ENCODE assay signal across 8 mouse cellular contexts in the genomic region with DNA sequence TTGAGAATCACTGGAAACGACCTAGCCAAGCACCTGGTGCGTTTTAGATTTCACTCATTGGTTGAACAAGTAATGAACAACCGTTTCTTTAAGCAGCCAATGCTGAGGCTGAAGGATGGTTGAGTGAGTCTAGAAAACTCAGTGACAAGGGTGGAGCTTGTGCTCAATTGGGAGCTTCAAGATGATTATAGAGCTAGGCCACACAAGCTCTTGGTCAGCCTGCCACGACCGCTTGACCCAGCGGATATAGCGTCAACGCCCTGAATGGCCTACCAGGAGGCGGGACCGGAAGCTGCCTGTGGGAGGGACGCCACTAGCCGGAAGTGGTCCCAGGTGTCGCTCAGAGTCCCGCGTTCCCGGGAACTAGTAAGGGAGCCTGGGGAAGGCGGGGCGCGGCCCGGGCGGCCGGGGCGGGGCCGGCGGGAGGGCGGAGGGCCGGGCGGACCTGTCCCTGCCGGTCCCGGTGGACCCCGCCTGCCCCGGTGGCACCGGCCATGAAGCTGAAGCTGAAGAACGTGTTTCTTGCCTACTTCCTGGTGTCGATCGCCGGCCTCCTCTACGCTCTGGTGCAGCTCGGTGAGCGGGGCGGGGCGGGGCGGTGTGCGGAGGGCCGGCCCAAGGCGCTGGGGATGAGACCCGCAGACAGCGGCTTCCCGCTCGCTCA. TPM values are rescaled to one million over a fixed set of nuclear protein-coding genes. Genes with fewer than 3 reads are reported as not detected.
DNase-seq lines count a peak whose midpoint lies in the region; ATAC-seq and TF ChIP-seq lines count a peak whose summit lies in the region.

A gene (plus strand): TSS at position 302 of the 664 bp plus-strand sequence.

- H3K9me3 ChIP-seq in hindbrain, embryonic 12.5 days (replicated peaks) = no peaks in the 10 kb centered on the region
- H3K9me3 ChIP-seq in lung, postnatal 0 days (ENCODE audit: low read length) = no peaks in the 10 kb centered on the region

- H3K9ac ChIP-seq in hindbrain, embryonic 12.5 days = peak within 1 kb of the TSS; percentile 77
- H3K9ac ChIP-seq in lung, postnatal 0 days (replicated peaks; ENCODE audit: low read depth) = peak within 1 kb of the TSS; percentile 77

- peaks cover 13% of the 10 kb centered on the region; the same call in 1 of the 2 replicates for H3K4me1 ChIP-seq in hindbrain, embryonic 12.5 days
- H3K4me1 ChIP-seq in lung, postnatal 0 days (ENCODE audit: insufficient read depth, low read depth, low read length) = peaks cover 7% of the 10 kb centered on the region; the same call in 1 of the 2 replicates

- no peak for TF ChIP-seq EP300 in lung, postnatal 0 days (IDR thresholded peaks at IDR 0.05)

- TF ChIP-seq CTCF in Patski (IDR thresholded peaks at IDR 0.05) = no peak
- TF ChIP-seq CTCF in lung, postnatal 0 days (IDR thresholded peaks at IDR 0.05) = no peak

- H3K4me3 ChIP-seq in hindbrain, embryonic 12.5 days = peak within 1 kb of the TSS; percentile 69
- H3K4me3 ChIP-seq in lung, postnatal 0 days (ENCODE audit: low read depth, low read length) = peak within 1 kb of the TSS; percentile 74

- H3K27ac ChIP-seq in hindbrain, embryonic 12.5 days = peak within 1 kb of the TSS; percentile 82
- peak within 1 kb of the TSS; percentile 91 for H3K27ac ChIP-seq in lung, postnatal 0 days (ENCODE audit: low read length)

- CTCF ChIA-PET in Patski (lab: Charles Lee) = interaction anchor here (1.3 to 1.6 kb wide), 5 partner anchors 16 to 190 kb away, joined by 3 to 5 read pairs (median 3); no protein-coding TSS in a partner anchor

- no peaks in the 10 kb centered on the region for H3K27me3 ChIP-seq in Patski
- H3K27me3 ChIP-seq in hindbrain, embryonic 12.5 days = no peaks in the 10 kb centered on the region
- H3K27me3 ChIP-seq in lung, postnatal 0 days (replicated peaks; ENCODE audit: insufficient read depth, low read length) = no peaks in the 10 kb centered on the region

- ATAC-seq in Patski = peak; percentile 98
- ATAC-seq in hindbrain, embryonic 12.5 days (ENCODE audit: low FRiP score) = peak; percentile 99
- ATAC-seq in lung, postnatal 0 days = peak; percentile 99

- POLR2A ChIA-PET in Patski (lab: Charles Lee) = interaction anchor here (0.6 to 3.4 kb wide), 4 partner anchors 13 to 33 kb away, joined by 3 to 18 read pairs (median 3); no protein-coding TSS in a partner anchor

- in situ Hi-C loops in Patski (cut with MboI; ENCODE audit: low pct_unique_long_range_greater_than_20kb) = no loop called here

- 3% methylated on average over 47 of the region's 50 CpGs for WGBS in hindbrain, embryonic 12.5 days
- WGBS in lung, postnatal 0 days = 4% methylated on average over 40 of the region's 50 CpGs

- H3K4me2 ChIP-seq in hindbrain, embryonic 12.5 days (replicated peaks) = peak within 1 kb of the TSS; percentile 75
- H3K4me2 ChIP-seq in lung, postnatal 0 days (replicated peaks; ENCODE audit: low read depth, low read length) = peak within 1 kb of the TSS; percentile 66

- DNase-seq in Patski (ENCODE audit: low read depth, low spot score) = no peak
- DNase-seq in cerebellum, postnatal 14 days = peak; percentile 94 to 96
- peak; percentile 87 to 89 for DNase-seq in frontal cortex, postnatal 14 days (ENCODE audit: low spot score in 2 of 2)
- DNase-seq in layer of hippocampus, postnatal 10 days (ENCODE audit: low spot score in 2 of 2) = peak; percentile 90 to 92
- DNase-seq in lung, postnatal 0 days (ENCODE audit: low spot score) = peak; percentile 97
- peak; percentile 88 for DNase-seq in ovary, postnatal 10 days (ENCODE audit: low spot score)
- peak; percentile 77 for DNase-seq in thymus, postnatal 0 days (ENCODE audit: low spot score)

- peaks cover 27% of the 10 kb centered on the region for H3K36me3 ChIP-seq in hindbrain, embryonic 12.5 days
- peaks cover 14% of the 10 kb centered on the region; the same call in 1 of the 2 replicates for H3K36me3 ChIP-seq in lung, postnatal 0 days (ENCODE audit: insufficient read depth, low read length)

RNA-seq across cellular contexts. Expression of the gene that starts here (rescaled TPM):
- 53.3 TPM for polyA plus RNA-seq in Patski (2021)
- polyA plus RNA-seq in hindbrain, embryonic 12.5 days (2016; fragmentation: Nextera tagmentation; extraction: Ambion mirVana) = 79.6 and 82.8 TPM in 2 replicates
- total RNA-seq in layer of hippocampus, postnatal 10 days (2021) = 100 to 1,000 TPM; 121 to 130 TPM
- 39.5 and 39.6 TPM in 2 replicates for polyA plus RNA-seq in lung, postnatal 0 days (2015; fragmentation: Nextera tagmentation; extraction: Ambion mirVana)
- polyA plus RNA-seq in thymus, postnatal 0 days (2015; fragmentation: Nextera tagmentation; extraction: Ambion mirVana) = 28.4 and 29.3 TPM in 2 replicates
